15 mouse cellular contexts compared by ENCODE assay signal in genomic region chr19:54533858-54534257, GRCm38 (mm10).
A peak's percentile ranks its signal among the peaks of the same experiment; 100 is the strongest.
DNase-seq lines count a peak whose midpoint lies in the region; ATAC-seq and TF ChIP-seq lines count a peak whose summit lies in the region.
"Had no signal": no experiment of that assay in that cellular context is flagged by ENCODE, and none has a peak within 500 bp of the region (broad histone marks: within the 10 kb centered on the region; RNA-seq: fewer than 3 reads in every experiment).

No protein-coding gene starts in this region.

- no peaks in the 10 kb centered on the region for H3K4me1 ChIP-seq in lung, embryonic 14.5 days (ENCODE audit: insufficient read depth)
- H3K4me1 ChIP-seq: embryonic facial prominence, embryonic 13.5 days; liver, embryonic 15.5 days; neural tube, embryonic 12.5 days; stomach, embryonic 15.5 days had no signal

- no peaks in the 10 kb centered on the region for H3K9me3 ChIP-seq in lung, embryonic 14.5 days (ENCODE audit: low read depth, low read length)
- H3K9me3 ChIP-seq: embryonic facial prominence, embryonic 13.5 days; liver, embryonic 15.5 days; neural tube, embryonic 12.5 days; stomach, embryonic 15.5 days had no signal

- DNase-seq in adrenal gland, adult 2 months: peak; percentile 10
- DNase-seq in adrenal gland, postnatal 25 days: no peak
- DNase-seq in gastrocnemius, adult 2 months: no peak
- no peak for DNase-seq in gastrocnemius, adult 18-20 months (ENCODE audit: low spot score)
- DNase-seq in lung, embryonic 14.5 days: peak; percentile 38
- no peak for DNase-seq in lung, postnatal 14 days
- DNase-seq in brain, embryonic 14.5 days (ENCODE audit: low read depth): peak; percentile 50
- DNase-seq in testis, postnatal 10 days (ENCODE audit: low spot score): no peak
- DNase-seq: right cerebral cortex, postnatal 14 days had no signal

- intact Hi-C loops in gastrocnemius, adult 2 months (cut with DNase I): no loop called here

- ATAC-seq in lung, embryonic 14.5 days (ENCODE audit: insufficient read depth): no peak

- no peaks in the 10 kb centered on the region for H3K36me3 ChIP-seq in lung, embryonic 14.5 days (ENCODE audit: insufficient read depth)
- H3K36me3 ChIP-seq: embryonic facial prominence, embryonic 13.5 days; liver, embryonic 15.5 days; neural tube, embryonic 12.5 days; stomach, embryonic 15.5 days had no signal

- TF ChIP-seq POLR2A in brain, embryonic 14.5 days (IDR thresholded peaks at IDR 0.05; ENCODE audit: borderline replicate concordance, extremely low read depth, insufficient read depth, insufficient read length, poor library complexity, severe bottlenecking): no peak

- peak; percentile 42 for TF ChIP-seq CTCF in gastrocnemius, adult 2 months (IDR thresholded peaks at IDR 0.05)
- TF ChIP-seq CTCF in lung, embryonic 14.5 days (IDR thresholded peaks at IDR 0.05; ENCODE audit: low read depth): peak; percentile 62
- peak; percentile 29; the same call in 1 of the 2 replicates for TF ChIP-seq CTCF in brain, embryonic 14.5 days (IDR thresholded peaks at IDR 0.05; ENCODE audit: borderline replicate concordance, extremely low read depth, insufficient read depth, insufficient read length)

- no peak overlapping the region for H3K9ac ChIP-seq in lung, embryonic 14.5 days
- H3K9ac ChIP-seq: embryonic facial prominence, embryonic 13.5 days; hindbrain, embryonic 14.5 days; liver, embryonic 15.5 days; neural tube, embryonic 12.5 days; stomach, embryonic 15.5 days had no signal

- H3K27me3 ChIP-seq in lung, embryonic 14.5 days (ENCODE audit: insufficient read depth, low read length): no peaks in the 10 kb centered on the region
- H3K27me3 ChIP-seq: liver, embryonic 15.5 days; neural tube, embryonic 12.5 days; stomach, embryonic 15.5 days had no signal

- no peak overlapping the region for H3K27ac ChIP-seq in gastrocnemius, adult 2 months
- H3K27ac ChIP-seq in lung, embryonic 14.5 days (ENCODE audit: low read depth): no peak overlapping the region
- H3K27ac ChIP-seq: embryonic facial prominence, embryonic 13.5 days; hindbrain, embryonic 14.5 days; liver, embryonic 15.5 days; neural tube, embryonic 12.5 days; stomach, embryonic 15.5 days had no signal

- no peak overlapping the region for H3K4me3 ChIP-seq in gastrocnemius, adult 2 months
- no peak overlapping the region for H3K4me3 ChIP-seq in lung, embryonic 14.5 days (ENCODE audit: low read depth, low read length)
- H3K4me3 ChIP-seq: embryonic facial prominence, embryonic 13.5 days; liver, embryonic 15.5 days; neural tube, embryonic 12.5 days; stomach, embryonic 15.5 days had no signal

- no peak overlapping the region for H3K4me2 ChIP-seq in lung, embryonic 14.5 days
- H3K4me2 ChIP-seq: embryonic facial prominence, embryonic 13.5 days; heart, embryonic 11.5 days; hindbrain, embryonic 14.5 days; liver, embryonic 15.5 days; neural tube, embryonic 12.5 days; stomach, embryonic 15.5 days had no signal

Comparison
In these comparisons a context has a peak if more than half of its experiments do, and no peak if none do; other contexts are left out.
1. DNase-seq: peak in adrenal gland, adult 2 months (single experiment), lung, embryonic 14.5 days (single experiment) and brain, embryonic 14.5 days (single experiment); none in adrenal gland, postnatal 25 days (single experiment), gastrocnemius, adult 2 months (single experiment), gastrocnemius, adult 18-20 months (single experiment), lung, postnatal 14 days (single experiment) and testis, postnatal 10 days (single experiment).
2. Peak in every context shown above with its lines, with median percentiles within 50 percentile points of each other: CTCF ChIP-seq.